Mouse (Mus musculus) forebrain, embryonic 13.5 days (tissue): Measurements from ENCODE around the gene Mettl7a1. TPM values are rescaled to one million over a fixed set of nuclear protein-coding genes. Genes with fewer than 3 reads are reported as not detected.
"Not testable (repeated sequence)": the region's sequence is repeated elsewhere in the genome, so short reads cannot be mapped to it uniquely, and the experiment has no call there.

Experiments used
- ATAC-seq: fragments of 200-750 bp; cut with Nextera tagmentation; 2 replicates; pipeline ENCODE4 v1.8.0; 2017
- H3K27ac ChIP-seq: fragments of 300-500 bp; sonication (generic); 2 replicates; pipeline ENCODE4 v1.5.1; 2015; ENCODE audit warnings: inconsistent platforms, mild to moderate bottlenecking, moderate library complexity
- H3K27me3 ChIP-seq: fragments of 300-500 bp; sonication (generic); 2 replicates; pipeline ENCODE4 v1.6.1; 2015; ENCODE audit warnings: mild to moderate bottlenecking, inconsistent platforms
- H3K36me3 ChIP-seq: fragments of 300-500 bp; sonication (generic); 2 replicates; pipeline ENCODE4 v1.6.1; 2015; ENCODE audit warnings: mild to moderate bottlenecking, inconsistent platforms; ENCODE audit not compliant: poor library complexity, severe bottlenecking
- H3K4me1 ChIP-seq: fragments of 300-500 bp; sonication (generic); 2 replicates; pipeline ENCODE4 v1.6.1; 2015; ENCODE audit warnings: inconsistent platforms
- H3K4me2 ChIP-seq: fragments of 300-500 bp; sonication (generic); 2 replicates; pipeline ENCODE4 v1.6.1; 2015; ENCODE audit warnings: inconsistent platforms, mild to moderate bottlenecking, moderate library complexity
- H3K4me3 ChIP-seq: fragments of 300-500 bp; sonication (generic); 2 replicates; pipeline ENCODE4 v1.5.1; 2015; ENCODE audit warnings: mild to moderate bottlenecking, inconsistent platforms
- H3K9ac ChIP-seq: fragments of 300-500 bp; sonication (generic); 2 replicates; pipeline ENCODE4 v1.6.1; 2015; ENCODE audit warnings: mild to moderate bottlenecking, inconsistent platforms
- H3K9me3 ChIP-seq: fragments of 300-500 bp; sonication (generic); replicated peaks from 2 replicates; pipeline ENCODE4 v1.6.1; 2016; ENCODE audit warnings: inconsistent platforms
- WGBS: fragments of 180-500 bp; shearing (Covaris S2); methylation state at CpG from one replicate; pipeline ENCODE4 v1.1.7; 2015; 5-methylcytosine and 5-hydroxymethylcytosine counted together
- polyA plus RNA-seq: library from polyadenylated mRNA; unstranded; fragments of >200 nt; fragmentation: Nextera tagmentation; extraction: Ambion mirVana; gene quantifications from 2 replicates; pipeline ENCODE4 v1.2.1, GENCODE M21; 2015

The Mettl7a1 gene
- polyA plus RNA-seq, 1 experiment from 2014 or later, result 3.2 TPM

- H3K27ac ChIP-seq, result no peak overlapping the region
- H3K36me3 ChIP-seq, result no peaks in the 10 kb centered on the region
- H3K27me3 ChIP-seq, result no peaks in the 10 kb centered on the region
- ATAC-seq, result no peak
- H3K9me3 ChIP-seq, result no peaks in the 10 kb centered on the region
- WGBS, result 80% methylated on average over 7 of the region's 7 CpGs
- H3K4me2 ChIP-seq, result no peak overlapping the region
- H3K4me3 ChIP-seq, result no peak overlapping the region
- no peak overlapping the region for H3K9ac ChIP-seq
- H3K4me1 ChIP-seq, result no peaks in the 10 kb centered on the region
Measured at GRCm38 (mm10) chr15:100330739-100331138, 26.8 kb downstream of the Mettl7a1 start.

- not testable (repeated sequence) for H3K27me3 ChIP-seq, H3K27ac ChIP-seq, ATAC-seq, H3K36me3 ChIP-seq, H3K9me3 ChIP-seq, H3K4me2 ChIP-seq, H3K4me1 ChIP-seq, H3K9ac ChIP-seq, H3K4me3 ChIP-seq
- 62% methylated on average over 3 of the region's 10 CpGs for WGBS
Measured at GRCm38 (mm10) chr15:100332077-100332961, 28.4 kb downstream of the Mettl7a1 start.

- Histone ChIP-seq H3K27me3 (no peaks in the 10 kb centered on the region), H3K4me2 (no peak within 1 kb of the TSS), H3K9ac (no peak within 1 kb of the TSS), H3K4me1 (no peaks in the 10 kb centered on the region), H3K27ac (no peak within 1 kb of the TSS), H3K4me3 (no peak within 1 kb of the TSS), H3K36me3 (no peaks in the 10 kb centered on the region), H3K9me3 (no peaks in the 10 kb centered on the region)
- no peak for ATAC-seq
- 80% methylated on average over 10 of the region's 10 CpGs for WGBS
Measured at GRCm38 (mm10) chr15:100334629-100335028, 30.7 kb downstream of the Mettl7a1 start, which contains the start of gene Mettl7a3. Gene Mettl7a3, plus strand, starts transcription at chr15:100334929.

- H3K4me2 ChIP-seq, H3K27me3 ChIP-seq, ATAC-seq, H3K27ac ChIP-seq, H3K9me3 ChIP-seq, H3K9ac ChIP-seq, H3K4me1 ChIP-seq, H3K36me3 ChIP-seq, H3K4me3 ChIP-seq: not testable (repeated sequence)
Measured at GRCm38 (mm10) chr15:100337328-100337727, 33.4 kb downstream of the Mettl7a1 start.

DNA sequence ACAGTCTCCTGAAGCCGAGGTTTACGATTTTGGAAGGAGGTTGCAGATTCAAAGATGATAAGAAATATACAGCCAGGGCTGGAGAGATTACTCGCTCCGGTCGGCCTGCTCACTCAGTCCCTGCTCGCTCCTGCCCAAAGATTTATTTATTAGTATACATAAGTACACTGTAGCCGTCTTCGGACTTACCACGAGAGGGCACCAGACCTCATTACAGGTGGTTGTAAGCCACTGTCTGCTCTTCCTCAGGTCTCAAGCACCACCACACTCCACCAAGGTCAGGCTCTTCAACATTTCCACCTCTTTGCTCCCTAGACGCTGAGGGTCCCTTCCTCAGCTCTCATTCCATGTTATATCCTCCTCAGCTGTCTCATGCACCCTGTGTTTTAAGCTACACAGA lies 33.9 kb downstream of the Mettl7a1 start:
- H3K4me1 ChIP-seq, H3K4me2 ChIP-seq, H3K36me3 ChIP-seq, H3K9ac ChIP-seq, H3K4me3 ChIP-seq, H3K9me3 ChIP-seq, ATAC-seq, H3K27ac ChIP-seq, H3K27me3 ChIP-seq: not testable (repeated sequence)
- WGBS, result 42% methylated on average over 10 of the region's 10 CpGs

DNA sequence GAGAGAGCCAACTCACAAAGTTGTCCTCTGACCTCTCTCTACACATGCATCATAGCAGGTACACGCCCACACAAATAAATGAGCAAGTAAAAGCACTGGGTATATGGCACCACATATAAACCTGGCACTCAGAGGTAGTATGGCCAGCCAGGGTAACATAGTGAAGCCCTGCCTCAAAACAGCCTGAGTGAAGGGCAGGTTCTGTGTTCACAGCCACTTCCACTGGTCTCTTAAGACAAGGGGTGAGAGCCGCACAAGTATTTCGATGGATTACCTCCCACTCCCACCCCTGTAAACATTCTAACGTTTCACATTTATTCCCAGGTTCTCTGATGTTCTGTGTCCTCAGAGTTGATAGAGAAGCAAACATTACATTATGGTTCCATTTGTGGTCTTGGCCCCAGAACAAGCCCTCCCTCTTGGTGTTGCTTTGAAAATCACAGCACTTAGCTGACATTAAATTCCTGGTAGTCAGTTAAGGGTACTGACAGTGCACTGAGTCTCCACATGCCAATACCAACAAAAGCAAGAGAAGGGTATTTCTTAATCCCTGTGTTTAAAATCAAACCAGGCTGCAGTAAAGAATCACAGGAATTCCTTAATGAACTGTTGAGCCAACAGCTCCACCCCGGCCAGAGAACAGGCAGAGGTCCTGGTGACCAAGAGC lies 37.5 kb downstream of the Mettl7a1 start:
- not testable (repeated sequence) for H3K4me2 ChIP-seq, H3K9ac ChIP-seq, ATAC-seq, H3K36me3 ChIP-seq, H3K27me3 ChIP-seq, H3K27ac ChIP-seq, H3K4me1 ChIP-seq, H3K4me3 ChIP-seq, H3K9me3 ChIP-seq
- 69% methylated on average over 5 of the region's 5 CpGs for WGBS

GRCm38 (mm10) chr15:100345484-100345883 lies 41.5 kb downstream of the Mettl7a1 start:
- no peaks in the 10 kb centered on the region for H3K36me3 ChIP-seq
- H3K4me2 ChIP-seq, result no peak overlapping the region
- no peaks in the 10 kb centered on the region for H3K4me1 ChIP-seq
- H3K27ac ChIP-seq, result no peak overlapping the region
- no peaks in the 10 kb centered on the region for H3K9me3 ChIP-seq
- H3K9ac ChIP-seq, result no peak overlapping the region
- no peak overlapping the region for H3K4me3 ChIP-seq
- no peaks in the 10 kb centered on the region for H3K27me3 ChIP-seq
- no peak for ATAC-seq

GRCm38 (mm10) chr15:100346761-100347160 lies 42.8 kb downstream of the Mettl7a1 start:
- Histone ChIP-seq H3K27me3 (no peaks in the 10 kb centered on the region), H3K4me1 (no peaks in the 10 kb centered on the region), H3K4me3 (no peak overlapping the region), H3K9me3 (no peaks in the 10 kb centered on the region), H3K36me3 (no peaks in the 10 kb centered on the region), H3K9ac (no peak overlapping the region), H3K27ac (no peak overlapping the region), H3K4me2 (no peak overlapping the region)
- WGBS, result 58% methylated on average over 14 of the region's 14 CpGs
- no peak for ATAC-seq

- Histone ChIP-seq H3K9me3 (no peaks in the 10 kb centered on the region), H3K27ac (no peak overlapping the region), H3K36me3 (no peaks in the 10 kb centered on the region), H3K27me3 (no peaks in the 10 kb centered on the region), H3K4me1 (no peaks in the 10 kb centered on the region), H3K4me2 (no peak overlapping the region), H3K4me3 (no peak overlapping the region), H3K9ac (no peak overlapping the region)
- WGBS, result 50% methylated on average over 2 of the region's 2 CpGs
- ATAC-seq, result no peak
Measured at GRCm38 (mm10) chr15:100349496-100349895, 45.6 kb downstream of the Mettl7a1 start.

DNA sequence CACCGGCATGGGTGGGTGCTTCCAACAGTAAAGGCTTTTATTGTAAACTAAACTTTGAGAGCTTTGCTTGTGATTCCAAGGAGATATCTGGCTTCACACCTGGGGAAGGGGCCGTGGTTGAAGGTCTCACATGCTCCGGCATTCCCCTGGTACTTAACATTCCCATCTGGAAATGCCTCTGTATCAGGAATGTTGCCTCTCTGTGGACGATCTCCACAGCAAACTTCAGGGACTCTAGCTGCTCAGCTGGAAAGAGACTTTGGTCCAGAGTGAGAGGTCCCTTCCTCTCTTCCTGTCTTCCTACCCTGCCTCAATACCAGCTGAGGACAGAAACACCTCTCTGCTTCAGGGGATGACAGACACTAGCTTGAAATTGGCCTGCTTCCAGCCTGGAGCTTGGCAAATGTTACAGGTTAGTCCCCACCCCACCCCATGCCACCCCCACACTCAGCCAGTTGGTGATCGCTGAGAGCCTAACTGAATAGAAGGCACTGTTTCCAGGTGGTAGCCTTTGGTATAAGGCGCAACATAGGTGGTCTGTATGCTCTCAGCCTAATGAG lies 47.6 kb downstream of the Mettl7a1 start:
- no peak overlapping the region for H3K4me3 ChIP-seq
- no peaks in the 10 kb centered on the region for H3K9me3 ChIP-seq
- no peak for ATAC-seq
- H3K4me2 ChIP-seq, result no peak overlapping the region
- H3K36me3 ChIP-seq, result no peaks in the 10 kb centered on the region
- H3K9ac ChIP-seq, result no peak overlapping the region
- no peaks in the 10 kb centered on the region for H3K27me3 ChIP-seq
- H3K4me1 ChIP-seq, result no peaks in the 10 kb centered on the region
- H3K27ac ChIP-seq, result no peak overlapping the region
- WGBS, result 83% methylated on average over 6 of the region's 6 CpGs

GRCm38 (mm10) chr15:100352711-100353250 lies 48.8 kb downstream of the Mettl7a1 start, which contains the start of the genes Methig1 and Mettl7a2:
Gene Methig1, plus strand, starts transcription at chr15:100353149.
Gene Mettl7a2, plus strand, starts transcription at chr15:100353200.
- no peak within 1 kb of the TSS for H3K9ac ChIP-seq
- H3K27ac ChIP-seq, result no peak within 1 kb of the TSS
- no peaks in the 10 kb centered on the region for H3K27me3 ChIP-seq
- H3K4me1 ChIP-seq, result no peaks in the 10 kb centered on the region
- no peaks in the 10 kb centered on the region for H3K36me3 ChIP-seq
- WGBS, result 91% methylated on average over 9 of the region's 10 CpGs
- no peaks in the 10 kb centered on the region for H3K9me3 ChIP-seq
- H3K4me2 ChIP-seq, result no peak within 1 kb of the TSS
- H3K4me3 ChIP-seq, result no peak within 1 kb of the TSS
- no peak for ATAC-seq

DNA sequence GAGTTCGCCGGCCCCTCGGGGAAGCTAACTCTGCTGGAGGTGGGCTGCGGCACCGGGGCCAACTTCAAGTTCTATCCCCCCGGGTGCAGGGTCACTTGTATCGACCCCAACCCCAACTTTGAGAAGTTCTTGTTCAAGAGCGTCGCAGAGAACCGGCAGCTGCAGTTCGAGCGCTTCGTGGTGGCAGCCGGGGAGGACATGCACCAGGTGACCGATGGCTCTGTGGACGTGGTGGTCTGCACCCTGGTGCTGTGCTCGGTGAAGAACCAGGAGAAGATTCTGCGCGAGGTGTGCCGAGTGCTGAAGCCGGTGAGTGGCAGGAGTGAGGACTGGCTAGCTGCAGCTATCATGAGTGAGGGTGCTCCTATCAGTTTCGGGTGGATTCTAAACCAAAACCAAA lies 49.5 kb downstream of the Mettl7a1 start:
- not testable (repeated sequence) for H3K27me3 ChIP-seq, H3K4me3 ChIP-seq, H3K9me3 ChIP-seq, H3K4me1 ChIP-seq, ATAC-seq, H3K9ac ChIP-seq, H3K4me2 ChIP-seq, H3K27ac ChIP-seq, H3K36me3 ChIP-seq
- 93% methylated on average over 13 of the region's 22 CpGs for WGBS
